Mouse (Mus musculus) yolk sac, embryonic 10.5 days (tissue): Measurements from ENCODE around the gene Olfr340.
"Not testable (repeated sequence)": the region's sequence is repeated elsewhere in the genome, so short reads cannot be mapped to it uniquely, and the experiment has no call there.

ENCODE experiments used
- DNase-seq: peaks from one replicate; pipeline ENCODE4 v3.0.0-alpha.2; 2017; ENCODE audit warnings: low spot score

The Olfr340 gene

GRCm38 (mm10) chr2:36452287-36452686 is at the start of gene Olfr340:
Gene Olfr340, plus strand, starts transcription at chr2:36452587.
- no peak for DNase-seq

- DNase-seq, result not testable (repeated sequence)
These were observed 37.2 kb upstream of the Olfr340 start for GRCm38 (mm10) chr2:36415174-36415573.

DNA sequence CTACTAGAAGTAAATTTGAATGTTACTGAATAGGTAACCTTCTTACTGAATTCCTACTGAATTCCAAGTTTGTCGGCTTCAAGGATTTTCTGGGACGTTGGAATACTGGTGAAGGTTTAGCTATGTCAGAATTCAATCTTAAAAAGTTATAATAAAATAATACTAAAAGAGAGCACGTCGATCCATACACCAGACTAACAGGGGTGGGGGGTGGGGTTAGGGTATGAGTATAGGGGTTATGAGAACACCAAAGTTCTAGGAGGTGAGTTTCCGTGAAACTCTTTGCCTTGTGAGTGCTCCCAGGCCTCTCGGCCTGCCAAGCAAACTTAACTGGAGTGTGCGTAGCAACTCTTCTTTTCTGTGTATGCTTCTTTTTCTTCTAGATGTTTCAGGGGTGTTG is 36.8 kb upstream of the Olfr340 start:
- not testable (repeated sequence) for DNase-seq

DNA sequence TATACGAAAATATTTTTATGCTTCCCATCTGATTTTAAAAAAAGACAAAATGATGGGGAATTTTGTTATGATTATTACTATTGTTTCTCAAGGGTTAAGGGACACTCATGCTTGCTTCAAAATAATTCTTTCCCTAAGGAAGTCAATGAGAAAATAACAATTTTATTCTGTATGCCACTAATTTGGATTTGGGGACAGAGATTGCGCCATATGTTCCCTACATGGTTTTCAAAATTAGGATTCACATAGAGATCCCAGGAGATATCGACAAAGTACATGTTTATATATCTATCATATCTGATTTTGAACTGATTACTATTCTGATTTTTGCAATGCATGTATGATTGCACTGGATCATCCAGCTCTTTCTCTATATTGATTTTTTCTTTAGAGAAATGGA is 33.7 kb upstream of the Olfr340 start, which contains the start of gene Olfr339:
Olfr339 (plus strand) TSS at position 301 of the 400 bp plus-strand sequence.
- DNase-seq, result no peak

- peak; percentile 6 for DNase-seq
These were observed 21.2 kb downstream of the Olfr340 start for GRCm38 (mm10) chr2:36473634-36474033.

DNA sequence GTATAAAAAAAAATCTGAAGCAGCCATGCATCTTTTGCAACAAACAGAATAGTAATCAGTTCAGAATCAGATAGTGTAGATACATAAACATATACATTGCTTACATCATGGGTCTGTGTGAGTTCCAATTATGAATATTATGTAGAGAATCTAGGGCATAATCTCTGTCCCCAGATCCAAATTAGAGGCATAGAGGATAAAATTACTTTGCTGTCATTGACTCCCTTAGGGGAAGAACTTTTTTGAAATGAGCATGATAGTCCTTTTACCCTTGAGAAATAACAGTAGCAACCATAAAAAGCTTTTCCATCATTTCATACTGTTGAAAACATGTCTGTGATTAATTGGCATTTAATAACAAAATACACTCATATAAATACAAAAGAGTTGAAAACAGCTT is 30.0 kb downstream of the Olfr340 start, which contains the start of gene Olfr341:
Olfr341 (minus strand) TSS at position 101 of the 400 bp plus-strand sequence.
- no peak for DNase-seq
